Mouse (Mus musculus) frontal cortex, postnatal 25 days (tissue): ENCODE results near the gene Capns1.
A peak's percentile ranks its signal among the peaks of the same experiment; 100 is the strongest.

Source experiments
- DNase-seq, 2 experiments: peaks; one replicate each; pipeline ENCODE4 v3.0.0; 2022; ENCODE audit warnings: low spot score in 2 of 2

Capns1 gene

GRCm38 (mm10) chr7:30170283-30170951 lies 28.2 kb downstream of the Capns1 start:
- no peak for DNase-seq

GRCm38 (mm10) chr7:30169583-30170282 lies 28.9 kb downstream of the Capns1 start, which contains the start of gene Zfp146:
TSS of gene Zfp146 (minus strand) at chr7:30169750.
- DNase-seq = peak; percentile 80 to 86

GRCm38 (mm10) chr7:30168914-30169582 lies 29.6 kb downstream of the Capns1 start:
- no peak for DNase-seq

GRCm38 (mm10) chr7:30164745-30165144 lies 33.9 kb downstream of the Capns1 start:
- DNase-seq = no peak

GRCm38 (mm10) chr7:30163113-30163512 lies 35.5 kb downstream of the Capns1 start:
- no peak for DNase-seq

GRCm38 (mm10) chr7:30155507-30155906 lies 43.1 kb downstream of the Capns1 start:
- DNase-seq = no peak

- no peak for DNase-seq
Measured at GRCm38 (mm10) chr7:30154040-30154439, 44.6 kb downstream of the Capns1 start.

- DNase-seq = no peak
Measured at GRCm38 (mm10) chr7:30147011-30147410, 51.6 kb downstream of the Capns1 start.

GRCm38 (mm10) chr7:30143555-30144209 lies 54.9 kb downstream of the Capns1 start:
- DNase-seq = peak; percentile 48 to 67

- no peak for DNase-seq
Measured at GRCm38 (mm10) chr7:30143170-30143554, 55.4 kb downstream of the Capns1 start.
